Mouse (Mus musculus): ENCODE data around the gene Prr12. TPM values are rescaled to one million over a fixed set of nuclear protein-coding genes. Genes with fewer than 3 reads are reported as not detected.

Gene Prr12
- polyA plus RNA-seq, 1 experiment: not detected

GRCm38 (mm10) chr7:45082401-45083299, 30.0 kb upstream of the Prr12 start:
- Histone ChIP-seq H3K4me3 (ENCODE audit: insufficient read depth, low read depth, low read length) (no peak overlapping the region), H3K27ac (ENCODE audit: insufficient read depth, low read depth, low read length) (peak overlapping the region; percentile 13), H3K4me1 (ENCODE audit: control insufficient read depth, insufficient read depth, low read length) (peaks cover 7% of the 10 kb centered on the region; the same call in 1 of the 2 replicates)
- no peak for TF ChIP-seq CTCF (IDR thresholded peaks at IDR 0.05; ENCODE audit: insufficient read depth, low read depth, low read length)
- no peak for TF ChIP-seq POLR2A (IDR thresholded peaks at IDR 0.05; ENCODE audit: insufficient read depth, low read depth, low read length)
- WGBS: 58% methylated on average over 25 of the region's 25 CpGs

DNA sequence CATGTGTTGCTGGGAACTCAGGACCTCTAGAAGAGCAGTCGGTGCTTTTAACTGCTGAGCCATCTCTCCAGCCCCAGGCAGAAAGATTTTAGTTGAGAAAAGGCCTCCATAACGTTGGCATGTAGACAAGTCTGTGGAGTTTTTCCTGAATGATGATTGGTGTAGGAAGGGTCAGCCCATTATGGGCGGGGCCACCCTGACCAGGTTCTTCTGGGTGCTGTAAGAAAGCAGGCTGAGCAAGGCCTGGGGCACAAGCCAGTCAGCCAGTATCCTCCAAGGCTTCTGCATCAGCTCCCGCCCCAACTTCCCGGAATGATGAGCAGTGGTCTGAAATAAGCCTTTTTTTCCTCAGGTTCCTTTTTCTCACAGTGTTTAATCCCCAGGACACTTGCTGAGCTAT, 28.3 kb upstream of the Prr12 start:
- Histone ChIP-seq H3K27ac (ENCODE audit: insufficient read depth, low read depth, low read length) (no peak overlapping the region), H3K4me3 (ENCODE audit: insufficient read depth, low read depth, low read length) (no peak overlapping the region), H3K4me1 (ENCODE audit: control insufficient read depth, insufficient read depth, low read length) (peaks cover 7% of the 10 kb centered on the region; the same call in 1 of the 2 replicates)
- WGBS: 58% methylated on average over 5 of the region's 5 CpGs
- no peak for TF ChIP-seq CTCF (IDR thresholded peaks at IDR 0.05; ENCODE audit: insufficient read depth, low read depth, low read length)
- no peak for TF ChIP-seq POLR2A (IDR thresholded peaks at IDR 0.05; ENCODE audit: insufficient read depth, low read depth, low read length)

DNA sequence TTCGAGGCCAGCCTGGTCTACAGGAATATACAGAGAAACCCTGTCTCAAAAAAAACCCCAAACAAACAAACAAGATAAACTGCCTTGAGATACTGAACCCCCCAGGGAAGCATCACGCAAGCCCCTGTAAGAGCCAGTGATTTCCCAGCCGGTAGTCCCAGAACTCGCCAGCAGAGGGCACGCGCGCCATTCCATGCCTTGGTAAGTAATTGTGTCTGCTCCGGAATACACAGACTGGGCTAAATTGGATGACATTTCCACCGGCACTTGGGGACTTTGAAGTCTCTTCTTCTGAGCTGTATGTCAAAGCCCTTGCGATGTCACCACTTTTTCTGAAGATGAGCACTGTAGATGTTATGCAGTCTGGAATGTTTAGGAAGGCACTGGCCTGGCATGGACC, 27.2 kb upstream of the Prr12 start:
- H3K4me1 ChIP-seq (ENCODE audit: control insufficient read depth, insufficient read depth, low read length): peaks cover 10% of the 10 kb centered on the region; the same call in 1 of the 2 replicates
- 1% methylated on average over 10 of the region's 10 CpGs for WGBS
- no peak overlapping the region for H3K27ac ChIP-seq (ENCODE audit: insufficient read depth, low read depth, low read length)
- TF ChIP-seq CTCF (IDR thresholded peaks at IDR 0.05; ENCODE audit: insufficient read depth, low read depth, low read length) (peak; percentile 89), POLR2A (IDR thresholded peaks at IDR 0.05; ENCODE audit: insufficient read depth, low read depth, low read length) (no peak)
- H3K4me3 ChIP-seq (ENCODE audit: insufficient read depth, low read depth, low read length): no peak overlapping the region

- Histone ChIP-seq H3K4me3 (ENCODE audit: insufficient read depth, low read depth, low read length) (no peak overlapping the region), H3K27ac (ENCODE audit: insufficient read depth, low read depth, low read length) (no peak overlapping the region), H3K4me1 (ENCODE audit: control insufficient read depth, insufficient read depth, low read length) (peaks cover 10% of the 10 kb centered on the region; the same call in 1 of the 2 replicates)
- whole genome bisulfite sequencing: 47% methylated on average over 9 of the region's 9 CpGs
- no peak for TF ChIP-seq POLR2A (IDR thresholded peaks at IDR 0.05; ENCODE audit: insufficient read depth, low read depth, low read length)
- TF ChIP-seq CTCF (IDR thresholded peaks at IDR 0.05; ENCODE audit: insufficient read depth, low read depth, low read length): peak; percentile 42; the same call in 1 of the 2 replicates
These were observed 25.8 kb upstream of the Prr12 start for GRCm38 (mm10) chr7:45078513-45078912.

DNA sequence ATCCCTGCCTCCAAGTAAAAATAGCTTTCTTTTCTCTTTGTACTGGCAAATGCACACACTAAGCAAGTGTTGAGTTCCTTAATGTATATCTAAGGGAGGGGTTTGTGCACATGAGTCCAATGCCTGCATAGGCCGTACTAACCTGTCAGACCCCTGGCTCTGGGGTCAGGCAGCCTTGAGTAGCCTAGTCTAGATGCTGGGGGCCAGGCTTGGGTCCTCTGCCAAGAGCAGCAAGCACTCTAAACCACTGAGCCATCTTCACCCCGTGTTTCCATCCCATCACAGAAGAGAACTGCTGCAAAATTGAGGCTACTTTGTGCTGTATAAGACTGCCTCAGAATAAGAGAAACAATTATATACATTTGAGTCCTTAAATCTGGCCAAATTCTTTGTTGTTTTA, 25.1 kb upstream of the Prr12 start:
- Histone ChIP-seq H3K27ac (ENCODE audit: insufficient read depth, low read depth, low read length) (no peak overlapping the region), H3K4me1 (ENCODE audit: control insufficient read depth, insufficient read depth, low read length) (peaks cover 10% of the 10 kb centered on the region; the same call in 1 of the 2 replicates), H3K4me3 (ENCODE audit: insufficient read depth, low read depth, low read length) (no peak overlapping the region)
- TF ChIP-seq POLR2A (IDR thresholded peaks at IDR 0.05; ENCODE audit: insufficient read depth, low read depth, low read length): no peak
- WGBS: 83% methylated on average over 2 of the region's 2 CpGs

GRCm38 (mm10) chr7:45077322-45077721, 24.6 kb upstream of the Prr12 start:
- 85% methylated on average over 14 of the region's 14 CpGs for WGBS
- Histone ChIP-seq H3K4me1 (ENCODE audit: control insufficient read depth, insufficient read depth, low read length) (peaks cover 5% of the 10 kb centered on the region; the same call in 1 of the 2 replicates), H3K4me3 (ENCODE audit: insufficient read depth, low read depth, low read length) (no peak overlapping the region), H3K27ac (ENCODE audit: insufficient read depth, low read depth, low read length) (no peak overlapping the region)
- no peak for TF ChIP-seq POLR2A (IDR thresholded peaks at IDR 0.05; ENCODE audit: insufficient read depth, low read depth, low read length)
- no peak for TF ChIP-seq CTCF (IDR thresholded peaks at IDR 0.05; ENCODE audit: insufficient read depth, low read depth, low read length)

DNA sequence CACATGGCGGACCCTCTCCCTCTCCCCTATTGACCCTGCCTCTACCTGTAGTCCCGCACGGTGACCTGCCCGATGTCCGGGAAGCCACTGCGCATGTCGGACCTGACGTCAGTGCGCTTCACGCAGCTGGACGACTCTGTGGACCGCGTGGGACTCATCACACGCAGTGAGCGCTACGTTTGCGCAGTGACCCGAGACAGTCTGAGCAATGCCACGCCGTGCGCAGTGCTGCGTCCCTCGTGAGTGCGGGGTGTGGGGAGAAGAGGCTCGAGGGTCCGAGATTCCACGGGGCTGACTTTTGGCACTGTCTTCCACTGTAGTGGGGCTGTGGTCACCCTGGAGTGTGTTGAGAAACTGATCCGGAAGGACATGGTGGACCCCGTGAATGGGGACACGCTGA, 23.8 kb upstream of the Prr12 start:
- no peak overlapping the region for H3K27ac ChIP-seq (ENCODE audit: insufficient read depth, low read depth, low read length)
- no peak overlapping the region for H3K4me3 ChIP-seq (ENCODE audit: insufficient read depth, low read depth, low read length)
- no peak for TF ChIP-seq CTCF (IDR thresholded peaks at IDR 0.05; ENCODE audit: insufficient read depth, low read depth, low read length)
- no peak for TF ChIP-seq POLR2A (IDR thresholded peaks at IDR 0.05; ENCODE audit: insufficient read depth, low read depth, low read length)
- 88% methylated on average over 30 of the region's 30 CpGs for WGBS
- H3K4me1 ChIP-seq (ENCODE audit: control insufficient read depth, insufficient read depth, low read length): peaks cover 3% of the 10 kb centered on the region; the same call in 1 of the 2 replicates

- Histone ChIP-seq H3K4me3 (ENCODE audit: insufficient read depth, low read depth, low read length) (no peak overlapping the region), H3K27ac (ENCODE audit: insufficient read depth, low read depth, low read length) (no peak overlapping the region), H3K4me1 (ENCODE audit: control insufficient read depth, insufficient read depth, low read length) (peaks cover 3% of the 10 kb centered on the region; the same call in 1 of the 2 replicates)
- WGBS: 83% methylated on average over 4 of the region's 4 CpGs
- no peak for TF ChIP-seq CTCF (IDR thresholded peaks at IDR 0.05; ENCODE audit: insufficient read depth, low read depth, low read length)
- TF ChIP-seq POLR2A (IDR thresholded peaks at IDR 0.05; ENCODE audit: insufficient read depth, low read depth, low read length): no peak
These were observed 22.7 kb upstream of the Prr12 start for GRCm38 (mm10) chr7:45075405-45075804.

DNA sequence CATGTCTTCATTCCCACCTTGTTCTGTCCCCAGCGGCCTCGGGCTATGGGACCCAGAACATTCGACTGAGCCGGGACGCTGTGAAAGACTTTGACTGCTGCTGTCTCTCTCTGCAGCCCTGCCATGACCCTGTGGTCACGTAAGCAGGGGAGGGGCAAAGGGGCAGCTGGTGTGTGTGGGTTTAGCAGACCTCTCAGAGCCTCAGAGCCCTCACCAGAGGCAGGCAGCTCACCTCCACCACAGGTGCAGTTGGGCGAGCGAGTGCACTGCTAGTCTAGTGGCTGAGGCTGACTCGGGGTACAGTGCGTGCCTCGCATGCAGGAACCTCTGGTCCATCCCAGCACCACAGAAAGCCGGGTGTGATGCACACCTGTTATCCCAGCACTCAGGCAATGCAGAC, 21.3 kb upstream of the Prr12 start:
- H3K4me1 ChIP-seq (ENCODE audit: control insufficient read depth, insufficient read depth, low read length): peaks cover 3% of the 10 kb centered on the region; the same call in 1 of the 2 replicates
- H3K4me3 ChIP-seq (ENCODE audit: insufficient read depth, low read depth, low read length): no peak overlapping the region
- WGBS: 93% methylated on average over 12 of the region's 12 CpGs
- TF ChIP-seq CTCF (IDR thresholded peaks at IDR 0.05; ENCODE audit: insufficient read depth, low read depth, low read length) (no peak), POLR2A (IDR thresholded peaks at IDR 0.05; ENCODE audit: insufficient read depth, low read depth, low read length) (no peak)
- no peak overlapping the region for H3K27ac ChIP-seq (ENCODE audit: insufficient read depth, low read depth, low read length)
